Mouse (Mus musculus) 3T3-L1 (cell line): ENCODE data around the gene Nedd4.

ENCODE experiments used
- DNase-seq: peaks from one replicate; pipeline ENCODE4 v3.0.0-alpha.2; 2015; ENCODE audit warnings: low read depth, low spot score

Nedd4 gene

DNA sequence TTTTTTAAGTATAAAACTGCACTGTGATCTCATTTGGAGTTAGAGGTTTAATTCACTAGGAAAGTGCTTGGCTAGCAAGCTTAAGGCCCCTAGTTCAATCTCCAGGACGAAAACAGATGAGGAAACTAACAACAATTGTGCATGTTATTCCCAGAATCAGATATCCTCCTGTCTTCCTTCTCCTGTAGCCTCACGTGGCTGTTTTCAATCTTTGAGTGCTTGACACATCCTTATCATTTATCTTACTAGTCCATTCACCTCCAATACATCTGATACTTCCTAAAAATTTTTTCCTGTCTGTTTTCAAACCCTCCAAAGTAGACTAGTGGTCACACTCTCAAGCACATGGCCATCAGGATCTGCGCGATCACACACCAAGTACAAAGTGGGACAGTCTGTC, 57.0 kb downstream of the Nedd4 start:
- DNase-seq = no peak

DNA sequence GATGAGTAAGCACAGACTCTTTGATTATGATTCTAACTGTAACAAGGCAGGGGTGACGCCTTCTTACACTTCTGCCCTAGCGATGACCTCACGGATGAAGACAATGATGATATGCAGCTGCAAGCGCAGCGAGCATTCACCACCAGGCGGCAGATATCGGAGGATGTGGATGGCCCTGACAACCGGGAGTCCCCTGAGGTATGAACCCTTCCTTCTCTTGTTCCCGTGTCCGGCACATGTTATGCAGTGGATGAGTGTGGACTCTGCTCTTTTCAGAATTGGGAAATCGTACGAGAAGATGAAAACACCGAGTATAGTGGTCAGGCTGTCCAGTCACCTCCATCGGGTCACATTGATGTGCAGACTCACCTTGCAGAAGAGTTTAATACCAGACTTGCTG, 59.1 kb downstream of the Nedd4 start:
- no peak for DNase-seq

DNA sequence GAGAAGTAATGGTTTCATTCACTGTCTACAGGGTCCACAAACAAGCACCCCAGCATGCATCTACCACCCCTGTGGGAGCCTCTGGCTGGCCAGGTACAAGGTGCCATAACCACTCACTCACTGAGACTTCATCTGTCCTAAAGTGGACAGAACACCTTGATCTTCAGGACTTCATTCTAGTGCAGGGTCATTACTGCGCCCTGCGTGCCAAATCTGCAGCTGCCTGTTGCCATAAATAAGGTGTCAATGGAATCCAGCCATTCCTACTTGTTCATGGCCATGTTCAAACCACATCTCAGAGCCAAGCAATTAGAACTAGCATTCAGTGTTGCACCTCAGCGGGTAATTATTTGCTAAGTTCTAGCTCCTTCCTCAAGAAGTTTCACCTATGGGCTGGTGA, 60.5 kb downstream of the Nedd4 start:
- no peak for DNase-seq

DNA sequence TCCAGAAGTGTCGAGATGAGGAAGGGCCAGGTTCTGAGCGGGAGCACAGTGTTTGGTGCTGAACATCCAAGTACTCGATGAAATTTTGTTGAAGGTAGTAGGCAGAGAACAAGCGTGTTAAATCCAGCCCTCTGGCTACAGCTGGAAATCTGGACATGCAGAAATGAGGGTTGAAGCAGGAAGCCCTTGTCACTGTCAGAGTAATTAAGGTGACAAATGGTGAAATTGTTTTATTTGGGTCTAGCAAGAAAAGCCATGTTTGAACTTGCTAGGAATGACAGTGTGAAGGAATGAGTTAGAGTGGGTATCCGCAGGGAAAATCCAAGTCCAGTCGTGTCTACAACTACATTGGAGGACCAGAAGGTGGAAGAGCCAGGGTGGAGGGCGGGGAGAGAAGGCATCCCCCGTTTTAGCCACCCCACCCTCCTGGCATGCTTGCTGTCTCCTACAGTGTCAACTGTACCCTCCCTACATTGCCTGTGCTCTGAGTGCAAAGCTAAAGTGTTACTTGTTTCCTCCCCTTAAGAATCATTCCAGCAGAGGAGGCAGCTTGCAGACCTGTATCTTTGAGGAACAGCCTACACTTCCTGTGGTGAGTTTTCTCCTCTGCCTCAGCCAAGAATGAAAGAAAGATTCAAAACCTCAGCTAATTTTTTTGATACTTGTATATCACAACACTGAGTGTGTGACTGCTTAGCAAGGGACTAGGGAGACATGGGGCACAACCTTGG, 62.5 kb downstream of the Nedd4 start:
- DNase-seq = no peak

DNA sequence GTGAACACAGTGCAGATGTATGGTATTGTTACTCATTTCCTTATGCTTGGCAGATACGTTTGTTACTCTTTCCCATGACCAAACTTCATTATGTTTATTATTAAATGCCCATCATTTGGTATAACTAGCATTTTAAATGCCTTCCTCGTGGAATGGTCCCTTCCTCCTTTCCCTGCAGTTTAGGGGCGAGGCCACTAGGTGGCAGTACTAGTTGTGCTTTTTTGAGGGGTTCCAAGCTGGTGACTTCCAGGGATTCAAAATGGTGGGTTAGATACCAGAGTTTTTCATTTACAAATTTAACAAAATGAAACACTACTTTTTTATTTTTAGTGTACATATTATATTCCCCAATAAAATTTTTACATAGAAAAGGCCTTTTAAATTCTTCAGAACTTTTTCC, 71.8 kb downstream of the Nedd4 start:
- peak; percentile 78 for DNase-seq

DNA sequence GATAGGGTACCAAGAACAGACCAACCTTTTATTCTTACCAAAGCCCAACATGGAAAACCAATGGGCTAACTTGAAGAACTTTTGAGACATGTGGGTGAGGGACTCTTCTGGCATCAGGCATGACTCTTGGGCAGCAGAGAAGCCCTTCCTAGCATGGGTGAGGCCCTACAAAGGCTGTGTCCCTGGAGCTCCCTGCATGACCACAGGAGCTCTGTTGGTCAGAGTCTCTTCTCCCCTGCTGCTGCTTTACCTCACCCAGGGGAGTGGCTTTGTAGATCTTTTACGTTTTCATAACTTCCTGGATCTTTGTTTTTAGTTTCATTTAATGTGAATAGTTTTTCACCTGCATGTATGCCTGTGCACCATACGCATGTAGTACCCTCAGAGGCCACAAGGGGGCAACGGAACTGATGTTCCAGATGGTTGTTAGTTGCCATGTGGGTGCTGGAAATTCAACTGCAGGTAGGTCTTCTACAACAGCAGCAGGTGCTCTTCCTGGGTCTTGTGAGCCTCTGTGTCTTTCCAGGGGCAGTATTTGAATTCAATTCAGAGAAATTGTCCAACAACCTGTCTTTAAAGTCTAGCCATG, 73.8 kb downstream of the Nedd4 start:
- peak; percentile 82 for DNase-seq

DNA sequence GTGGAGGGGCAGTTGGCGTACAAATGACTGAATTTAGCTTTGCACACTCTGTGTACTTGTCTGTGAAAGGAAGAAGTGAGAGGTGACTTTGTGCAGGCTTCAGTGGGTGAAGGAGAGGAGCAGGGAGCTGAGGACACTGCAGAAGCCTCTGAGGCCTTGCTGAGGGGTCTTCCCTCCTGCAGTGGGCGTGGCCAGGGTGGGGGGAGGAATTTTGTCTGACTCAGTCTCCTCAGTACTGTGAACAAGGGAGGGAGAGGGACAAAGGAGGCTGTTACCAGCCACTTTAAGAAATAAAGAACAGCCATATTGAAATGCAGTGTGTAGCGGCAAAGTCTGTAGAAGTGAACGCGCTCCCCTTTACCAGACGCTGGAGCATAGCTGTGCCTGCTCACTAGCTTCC, 79.1 kb downstream of the Nedd4 start:
- DNase-seq = no peak

DNA sequence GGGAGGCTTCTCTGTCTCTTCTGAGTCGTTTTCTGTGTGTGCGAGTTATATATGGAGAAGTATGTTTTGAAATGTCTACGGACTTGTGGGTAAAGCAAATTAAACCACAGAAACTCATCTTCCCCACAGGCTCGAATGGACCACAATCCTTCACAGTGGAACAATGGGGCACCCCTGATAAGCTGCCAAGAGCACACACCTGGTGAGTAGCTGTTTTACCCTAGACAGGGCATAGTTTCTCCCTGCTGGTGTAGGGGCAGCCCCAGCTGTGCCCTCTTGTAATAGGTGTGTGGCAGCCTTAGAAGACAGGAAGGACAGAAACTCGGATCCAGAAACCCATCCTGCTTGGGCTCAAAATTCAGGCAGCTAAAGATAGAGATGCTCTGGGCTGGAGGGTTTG, 84.1 kb downstream of the Nedd4 start:
- DNase-seq = no peak

DNA sequence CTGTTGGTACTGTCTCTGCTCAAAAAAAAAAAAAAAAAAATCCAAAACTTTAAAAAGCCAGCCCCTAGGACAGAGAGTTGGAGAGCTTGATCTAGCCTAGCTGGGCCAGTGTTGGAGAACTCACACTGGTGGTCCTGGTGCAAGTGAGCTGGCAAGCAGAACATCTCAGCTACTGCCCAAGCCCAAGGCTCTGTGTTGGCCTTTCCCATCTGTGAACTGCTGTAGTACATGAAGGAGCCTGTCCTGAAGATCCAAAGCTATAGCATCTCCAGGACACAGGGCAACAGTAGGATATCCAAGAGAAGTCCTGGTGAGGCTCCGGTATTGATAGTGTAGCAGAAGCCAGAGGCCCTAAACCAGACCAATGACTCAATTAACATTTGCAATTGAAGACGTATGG, 88.1 kb downstream of the Nedd4 start:
- peak; percentile 33 for DNase-seq

DNA sequence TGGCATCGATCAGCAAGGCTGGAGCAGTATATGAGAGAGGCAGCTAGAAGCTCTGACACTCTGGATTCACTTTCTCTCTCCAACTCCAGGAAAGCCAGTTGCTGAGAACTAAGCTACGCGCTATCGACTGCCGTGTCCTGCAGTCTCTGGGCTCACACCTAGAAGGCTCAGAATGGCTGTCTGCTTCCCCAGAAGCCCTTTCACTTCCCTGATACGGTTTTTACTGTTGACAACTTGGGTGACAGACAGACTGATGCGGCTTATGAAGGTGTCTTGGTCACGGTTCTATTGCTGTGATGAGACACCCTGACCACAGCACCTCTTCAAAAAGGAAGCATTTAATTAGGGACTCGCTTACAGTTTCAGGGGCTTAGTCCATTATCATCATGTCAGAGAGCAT, 90.5 kb downstream of the Nedd4 start:
- no peak for DNase-seq

DNA sequence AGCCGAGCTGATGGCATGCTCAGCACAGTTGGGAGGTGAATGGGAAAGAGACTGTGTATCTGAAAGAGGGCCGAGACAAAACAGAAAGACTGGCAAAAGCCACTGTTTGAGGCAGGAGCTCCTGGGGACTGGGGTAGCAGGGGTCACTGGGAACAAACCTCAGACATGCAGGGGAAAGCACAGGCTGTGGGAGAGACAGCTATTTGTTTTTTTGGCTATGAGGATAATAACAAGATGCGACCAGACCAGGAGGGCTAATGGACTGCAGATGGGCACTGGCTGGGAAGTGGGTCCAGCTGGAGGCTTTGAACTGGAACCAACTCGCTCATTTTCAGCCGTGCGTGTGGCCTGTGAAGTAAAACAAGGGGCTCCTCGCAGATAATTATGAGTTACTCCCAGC, 91.6 kb downstream of the Nedd4 start:
- DNase-seq = peak; percentile 39

DNA sequence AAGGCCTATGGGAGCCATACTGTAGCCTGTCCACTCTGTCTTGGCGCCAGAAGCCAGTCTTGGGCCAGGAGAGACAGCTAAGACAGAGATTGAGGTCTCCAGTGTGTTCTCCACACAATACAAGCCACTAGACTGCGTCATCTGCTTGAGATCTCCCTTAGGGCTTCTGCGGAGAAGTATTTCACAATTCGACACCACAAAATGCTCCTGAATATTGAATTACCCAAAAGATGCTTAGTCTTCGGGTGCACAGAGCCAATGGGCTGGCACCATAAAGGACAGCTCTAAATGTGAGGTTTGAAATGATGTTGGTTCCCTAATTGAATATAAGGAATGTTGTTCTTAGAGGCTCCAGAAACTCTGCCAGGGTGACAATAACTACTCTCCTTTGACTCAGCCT, 95.0 kb downstream of the Nedd4 start:
- DNase-seq = no peak

DNA sequence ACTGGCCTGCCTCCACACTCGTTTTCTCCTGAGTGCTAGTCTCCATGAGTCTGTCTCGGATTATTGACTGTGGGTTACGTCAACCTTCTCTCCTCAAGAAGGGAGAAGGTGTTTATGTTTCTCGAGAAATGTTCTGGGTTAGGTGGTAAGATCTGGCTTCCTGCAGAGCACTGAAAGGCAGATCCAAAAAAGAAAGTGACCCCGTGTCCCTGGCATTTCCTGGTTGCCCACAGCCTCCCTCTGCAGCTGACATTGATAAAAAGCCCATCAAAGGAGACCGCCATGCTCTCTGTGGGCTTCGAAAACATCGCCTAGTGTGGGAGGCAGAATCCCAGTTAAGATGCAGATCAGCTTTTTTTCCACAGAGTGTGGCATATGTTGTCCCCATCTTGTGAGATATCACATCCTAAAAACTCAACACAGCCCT, 96.6 kb downstream of the Nedd4 start:
- DNase-seq = peak; percentile 59

DNA sequence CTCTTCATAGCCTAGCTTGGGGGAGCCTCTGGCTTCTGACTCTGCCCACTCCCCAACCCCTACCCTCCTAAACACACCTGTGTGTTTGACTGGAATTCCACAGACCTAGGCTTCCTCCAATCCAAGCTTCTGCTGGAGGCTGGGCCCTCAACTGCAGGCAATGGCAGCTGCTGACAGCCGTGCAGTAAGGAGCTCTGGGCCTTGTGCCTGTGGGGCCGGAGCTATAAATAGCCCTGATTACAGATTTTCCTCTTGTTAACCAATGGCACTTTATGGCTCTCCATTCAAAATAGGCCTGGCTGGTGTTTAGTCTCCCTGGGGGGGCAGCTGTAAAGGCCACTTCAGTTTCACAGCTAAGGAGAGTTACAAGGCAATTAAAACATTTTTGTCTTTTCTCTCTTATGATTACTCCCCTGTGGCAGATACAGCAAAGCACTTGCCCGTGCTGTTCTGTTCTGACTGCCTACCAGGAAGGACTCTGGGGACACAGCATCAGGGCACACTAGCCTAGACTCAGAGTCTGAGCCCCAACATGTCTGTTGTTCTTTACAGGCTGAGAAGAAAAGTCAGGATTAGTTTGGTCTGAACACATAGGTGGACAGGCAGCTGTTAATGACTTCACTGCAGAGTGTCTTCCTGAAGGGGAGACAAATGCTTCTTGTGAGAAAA, 101.0 kb downstream of the Nedd4 start:
- DNase-seq = peak; percentile 20

DNA sequence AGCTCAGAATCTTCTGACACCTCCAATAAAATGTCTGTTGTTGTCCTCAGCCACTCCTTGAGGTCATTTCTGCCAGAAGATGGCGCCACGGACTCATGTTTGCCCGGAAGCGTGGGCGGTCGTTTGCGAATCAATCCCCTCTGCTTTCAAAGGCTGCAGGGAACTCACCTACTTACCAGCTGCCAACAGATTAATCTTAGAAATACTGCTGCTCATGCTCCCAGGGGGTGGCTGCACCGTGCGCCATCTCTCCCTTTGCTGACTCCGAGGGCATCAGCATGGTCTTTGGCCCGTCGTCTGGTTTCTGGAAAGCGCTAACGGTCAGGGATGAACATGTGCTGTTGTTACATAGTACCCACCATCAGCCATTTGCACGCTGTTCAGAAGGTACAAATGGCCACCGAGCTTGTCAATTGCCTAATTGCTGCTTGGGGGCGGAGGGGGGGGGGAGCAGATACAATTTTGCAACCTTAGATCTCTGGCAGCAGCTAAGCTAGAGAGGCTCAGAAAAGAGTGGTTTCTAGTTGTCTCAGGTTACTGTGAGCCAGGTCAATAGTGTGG, 104.7 kb downstream of the Nedd4 start:
- peak; percentile 90 for DNase-seq

DNA sequence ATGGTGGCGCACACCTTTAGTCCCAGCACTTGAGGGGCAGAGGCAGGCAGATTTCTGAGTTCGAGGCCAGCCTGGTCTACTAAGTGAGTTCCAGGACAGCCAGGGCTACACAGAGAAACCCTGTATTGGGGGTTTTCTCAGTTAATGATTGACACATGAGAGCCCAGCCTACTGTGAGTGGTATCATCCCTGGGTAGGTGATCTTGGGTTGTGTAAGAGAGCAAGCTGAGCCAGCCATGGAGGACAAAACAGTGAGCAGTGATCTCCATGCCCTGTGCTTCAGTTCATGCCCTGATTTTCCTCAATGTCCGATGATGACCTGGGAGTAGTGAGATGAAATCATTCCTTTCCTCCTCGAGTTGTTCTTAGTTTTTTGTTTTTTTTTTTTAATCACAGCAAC, 112.9 kb downstream of the Nedd4 start:
- no peak for DNase-seq

DNA sequence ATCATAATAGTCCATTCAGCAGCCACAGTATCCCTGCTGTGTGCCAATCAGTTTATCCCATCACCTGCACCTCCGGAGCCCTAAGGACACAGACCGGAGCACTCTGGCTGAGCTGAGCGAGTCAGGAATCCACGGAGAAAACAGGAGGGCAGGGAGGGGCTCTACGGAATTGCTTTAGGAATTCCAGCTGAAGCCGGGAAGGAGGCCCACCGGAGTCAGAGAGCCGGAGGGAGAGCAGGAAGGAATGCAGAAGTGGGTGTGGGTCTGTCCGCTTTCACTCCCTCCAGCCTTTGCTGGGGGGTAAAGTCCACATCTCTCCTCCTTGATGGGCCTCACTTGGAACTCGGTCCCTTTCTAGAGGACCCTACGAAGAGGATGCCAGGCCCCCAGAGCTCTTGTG, 116.9 kb downstream of the Nedd4 start:
- no peak for DNase-seq

DNA sequence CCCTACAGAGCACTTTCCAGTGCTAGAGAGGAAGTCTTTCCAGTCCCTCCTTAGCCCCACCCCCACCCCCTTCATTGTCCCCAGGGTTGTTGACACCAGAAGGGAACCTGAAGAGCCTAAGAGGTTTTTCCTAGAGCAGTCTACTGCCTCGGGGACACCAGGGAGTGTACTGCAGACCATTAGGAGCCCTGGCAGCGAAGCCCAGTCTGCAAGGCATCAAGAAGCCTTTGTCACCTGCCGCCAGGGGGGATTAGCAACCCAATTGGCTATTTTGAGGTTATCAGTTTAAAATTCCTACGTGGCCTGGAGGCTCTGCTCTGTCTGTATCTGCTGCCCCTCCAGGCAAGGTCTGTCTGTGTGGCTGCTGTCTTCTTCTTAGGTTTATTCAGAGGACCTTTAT, 117.6 kb downstream of the Nedd4 start:
- no peak for DNase-seq

DNA sequence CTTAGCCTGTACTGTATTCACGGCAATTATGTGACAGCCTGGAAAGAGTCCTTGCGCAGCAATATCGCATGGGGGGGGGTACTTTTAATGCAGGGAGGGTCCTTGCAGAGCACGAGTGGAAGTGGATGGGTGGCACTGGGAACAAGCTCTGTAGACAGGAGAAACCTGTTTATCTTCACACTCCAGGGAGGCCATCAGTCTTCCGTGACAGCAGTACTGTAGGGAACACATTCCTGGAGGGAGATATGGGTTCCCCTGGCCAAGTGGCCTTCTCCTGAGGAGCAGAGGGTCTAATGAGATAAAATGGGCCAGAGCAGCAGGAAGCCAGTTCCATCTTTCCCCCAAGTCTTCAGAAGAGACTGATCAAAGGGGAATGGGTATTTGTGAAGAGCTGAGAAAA, 118.5 kb downstream of the Nedd4 start:
- DNase-seq = no peak

DNA sequence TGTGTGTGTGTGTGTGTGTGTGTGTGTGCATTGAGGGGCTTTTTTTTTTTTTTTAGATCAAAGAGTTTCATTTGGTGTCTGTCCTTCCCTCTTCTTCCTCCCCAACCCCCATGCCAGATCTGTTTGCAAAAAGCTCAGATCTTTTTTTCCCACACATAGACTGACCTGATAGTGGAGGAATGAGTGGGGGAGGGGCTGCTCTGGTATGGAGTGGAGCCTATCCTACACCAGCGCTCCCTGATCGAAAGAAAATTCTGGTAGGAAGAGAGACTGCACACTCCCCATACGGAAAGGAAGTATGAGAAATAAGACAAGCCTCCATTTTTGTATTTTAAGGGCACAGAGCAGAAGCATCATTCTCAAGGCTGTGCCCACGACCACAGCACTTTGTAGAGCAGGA, 119.3 kb downstream of the Nedd4 start:
- DNase-seq = no peak

DNA sequence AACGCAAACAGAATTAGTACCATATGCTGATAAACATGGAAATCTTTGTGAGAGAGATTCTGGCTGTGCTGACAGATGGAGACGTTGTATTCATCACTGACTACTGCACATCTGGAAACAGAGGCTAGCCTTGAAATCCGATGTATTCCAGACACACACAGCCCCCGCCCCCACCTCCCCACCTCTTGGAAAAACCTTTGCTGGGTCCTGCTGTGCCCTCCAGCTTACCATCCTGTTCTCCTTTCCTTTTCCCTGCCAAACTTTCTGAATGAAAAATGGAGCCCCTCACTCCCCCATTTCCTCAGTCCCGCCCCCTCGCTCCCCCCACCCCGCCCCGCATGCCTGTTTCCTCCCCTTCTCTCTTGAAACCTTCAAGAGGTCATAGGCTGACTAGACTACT, 120.0 kb downstream of the Nedd4 start:
- no peak for DNase-seq

DNA sequence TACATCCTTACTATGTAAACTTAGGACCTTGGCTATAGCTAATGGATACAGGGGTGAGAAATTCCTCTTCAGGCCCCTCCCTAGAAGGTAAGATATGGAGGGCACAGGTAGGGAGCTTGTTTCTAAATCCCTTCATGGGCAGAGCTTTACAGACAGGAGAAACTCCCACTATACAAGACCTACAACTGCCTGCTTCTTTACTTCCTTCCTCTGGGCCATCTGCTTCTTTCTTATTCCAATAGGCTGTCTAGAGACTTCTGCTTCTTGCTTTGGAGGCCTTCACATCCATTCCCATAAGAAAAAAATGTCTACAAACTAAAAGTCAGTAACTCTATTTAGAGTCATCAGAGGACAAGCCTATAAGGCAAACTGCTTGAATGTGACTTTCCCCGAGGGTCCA, 125.6 kb downstream of the Nedd4 start:
- no peak for DNase-seq
